Mouse (Mus musculus) E14TG2a.4 (cell line): ENCODE data around the gene Ccnyl1.

Experiments
- CTCF ChIP-seq: conservative IDR thresholded peaks from 2 replicates; pipeline ENCODE4 v1.5.1; 2014; ENCODE audit warnings: low read length
- NANOG ChIP-seq: IDR thresholded peaks from 2 replicates; pipeline ENCODE4 v1.6.1; 2014; ENCODE audit warnings: borderline replicate concordance, low read length, mixed read lengths
- POU5F1 ChIP-seq: IDR thresholded peaks from 2 replicates; pipeline ENCODE4 v1.6.1; 2014; ENCODE audit warnings: low read length, borderline replicate concordance

DNA sequence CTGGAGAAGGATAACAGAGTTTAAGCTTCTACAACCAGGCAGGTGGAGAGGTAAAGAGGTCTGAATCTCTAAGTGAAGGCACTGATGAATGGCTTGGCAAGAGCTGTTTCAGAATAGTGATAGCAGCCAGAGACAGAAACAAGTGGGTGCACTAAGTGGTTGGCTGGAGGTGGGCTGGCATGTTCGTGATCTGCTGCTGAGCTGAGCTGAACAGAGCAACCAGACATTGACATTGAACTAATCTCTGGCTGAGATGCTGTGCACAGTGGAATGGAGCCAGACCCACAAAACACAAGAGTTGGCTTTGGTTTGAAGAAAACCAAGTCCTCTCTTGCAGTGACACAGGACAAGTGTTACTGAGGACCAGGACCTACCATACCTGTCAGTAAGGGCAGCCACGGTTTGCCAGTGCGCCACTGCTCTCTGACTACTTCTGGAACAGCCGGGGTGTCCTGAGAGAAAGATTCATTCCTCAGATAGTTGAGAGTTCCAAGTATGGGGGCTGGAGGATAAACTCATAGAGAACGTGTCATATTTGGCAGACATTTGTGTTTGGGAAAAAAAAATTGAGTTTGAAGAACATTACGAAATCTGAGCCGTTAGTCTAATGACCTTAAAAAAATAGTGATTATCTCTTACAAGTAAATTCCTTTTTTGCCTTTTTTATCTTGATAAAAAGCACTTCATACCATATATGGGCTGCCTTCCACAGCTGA lies 26.5 kb downstream of the Ccnyl1 start:
- TF ChIP-seq CTCF (no peak), NANOG (no peak), POU5F1 (no peak)
